Mouse (Mus musculus) B cell, adult 2 months (primary cell): ENCODE data around the gene Abca1.

Source experiments
- DNase-seq, 2 experiments: peaks; one replicate each; pipeline ENCODE4 v3.0.0; 2022

Abca1 gene

GRCm38 (mm10) chr4:53159767-53160166, at the start of gene Abca1:
TSS of gene Abca1 (minus strand) at chr4:53159895.
- peak; percentile 93 to 96 for DNase-seq

GRCm38 (mm10) chr4:53204482-53204881, 44.8 kb upstream of the Abca1 start:
- no peak for DNase-seq

DNA sequence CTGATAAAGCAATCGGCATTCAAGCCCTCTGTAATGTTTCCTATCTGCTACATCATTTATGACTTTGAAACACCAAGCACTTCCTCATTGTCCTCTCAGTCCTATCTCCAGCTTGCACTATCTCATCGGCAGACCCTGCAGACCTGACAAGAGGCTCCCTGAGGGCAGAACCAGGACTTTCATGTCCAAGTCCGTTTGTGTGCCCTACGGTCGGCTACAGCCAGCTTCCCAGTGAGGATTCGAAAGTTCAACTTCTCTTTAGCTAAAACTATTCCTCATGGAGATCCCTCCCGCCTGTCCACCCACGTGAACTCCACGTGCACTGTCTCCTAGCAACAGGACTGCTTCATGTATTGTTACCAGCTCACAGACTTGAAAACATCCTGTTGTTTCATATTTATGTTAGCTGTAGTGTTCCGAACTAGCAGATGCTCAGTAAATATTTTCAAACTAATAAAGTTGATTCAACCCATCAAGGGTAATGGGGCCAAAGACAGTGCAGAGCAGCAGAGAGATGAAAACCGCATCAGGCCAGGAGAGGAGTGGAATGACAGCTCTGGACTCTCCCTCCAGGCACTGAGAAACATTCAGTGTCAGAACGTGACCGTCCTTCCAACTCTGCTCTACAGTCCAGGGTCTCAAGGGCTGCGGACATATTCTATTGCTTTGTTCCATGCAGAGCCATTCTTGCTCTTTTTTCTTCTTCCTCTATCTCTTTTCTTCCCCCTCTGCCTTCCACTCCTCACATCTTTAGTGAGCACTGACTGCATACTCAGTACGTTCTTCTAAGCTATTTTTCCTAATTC, 44.1 kb upstream of the Abca1 start:
- DNase-seq: no peak

DNA sequence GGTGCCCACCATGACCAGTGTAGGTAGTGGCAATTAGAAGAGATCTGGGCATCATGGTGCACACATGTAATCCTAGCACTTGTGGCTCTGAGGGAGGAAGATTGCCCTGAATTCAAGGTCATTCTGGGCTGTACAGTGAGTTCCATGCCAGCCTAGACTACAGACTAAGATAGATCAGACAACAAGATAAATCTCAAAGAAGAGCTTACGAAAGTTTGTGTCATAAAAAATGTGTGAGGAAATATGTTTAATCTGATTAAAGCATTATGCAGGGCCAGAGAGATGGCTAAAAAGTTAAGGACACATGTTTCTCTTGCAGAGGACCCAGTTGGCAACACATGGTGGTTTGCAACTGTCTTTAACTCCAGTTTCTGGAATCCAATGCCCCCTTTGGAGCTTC, 40.6 kb upstream of the Abca1 start:
- no peak for DNase-seq

GRCm38 (mm10) chr4:53197842-53198241, 38.1 kb upstream of the Abca1 start:
- no peak for DNase-seq

- DNase-seq: peak; percentile 86 to 89
Observed at GRCm38 (mm10) chr4:53196058-53196771, 36.5 kb upstream of the Abca1 start.

GRCm38 (mm10) chr4:53187071-53187470, 27.4 kb upstream of the Abca1 start:
- peak in 1 of 2 experiments; percentile 12 for DNase-seq

DNA sequence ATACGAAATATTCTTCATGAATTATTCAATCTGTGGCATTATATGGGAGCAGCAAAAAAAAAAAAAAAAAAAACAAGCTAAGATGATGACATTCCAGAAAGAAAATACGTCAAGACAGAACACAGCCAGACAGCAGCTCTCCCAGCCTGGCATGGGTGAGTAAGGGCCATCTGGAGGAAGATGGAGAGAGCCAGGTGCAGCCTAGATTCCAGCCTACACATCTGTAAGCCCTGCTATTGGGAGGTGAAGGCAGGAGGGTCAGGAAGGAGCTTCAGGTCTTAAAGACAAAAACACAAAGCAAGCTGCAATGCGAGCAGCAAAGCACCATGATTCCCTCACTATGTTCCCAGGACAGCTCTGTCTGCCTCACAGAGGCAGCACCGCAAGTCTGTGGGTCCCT, 26.9 kb upstream of the Abca1 start:
- no peak for DNase-seq

GRCm38 (mm10) chr4:53186141-53186540, 26.4 kb upstream of the Abca1 start:
- no peak for DNase-seq

DNA sequence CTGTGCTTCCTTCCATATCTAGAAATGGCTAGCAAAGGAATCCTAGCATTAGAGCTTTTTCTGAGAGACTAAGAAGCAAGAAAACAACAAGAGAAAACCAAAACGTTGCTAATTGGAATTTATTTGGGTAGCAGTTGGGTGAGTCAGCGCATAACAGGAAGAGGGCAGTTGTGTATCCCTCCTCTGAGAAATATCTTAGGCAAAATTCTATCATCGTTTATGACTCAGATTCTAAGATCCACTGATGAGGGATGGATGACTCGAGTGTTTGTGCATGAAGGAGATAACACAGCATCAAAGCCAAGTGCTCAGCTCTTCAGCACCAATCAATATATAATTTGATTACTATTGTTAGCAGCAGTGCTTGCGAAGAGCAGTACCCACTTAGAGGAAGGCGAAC, 21.8 kb upstream of the Abca1 start:
- DNase-seq: no peak

GRCm38 (mm10) chr4:53179308-53179820, 19.7 kb upstream of the Abca1 start:
- DNase-seq: no peak

GRCm38 (mm10) chr4:53178489-53178888, 18.8 kb upstream of the Abca1 start:
- DNase-seq: no peak

DNA sequence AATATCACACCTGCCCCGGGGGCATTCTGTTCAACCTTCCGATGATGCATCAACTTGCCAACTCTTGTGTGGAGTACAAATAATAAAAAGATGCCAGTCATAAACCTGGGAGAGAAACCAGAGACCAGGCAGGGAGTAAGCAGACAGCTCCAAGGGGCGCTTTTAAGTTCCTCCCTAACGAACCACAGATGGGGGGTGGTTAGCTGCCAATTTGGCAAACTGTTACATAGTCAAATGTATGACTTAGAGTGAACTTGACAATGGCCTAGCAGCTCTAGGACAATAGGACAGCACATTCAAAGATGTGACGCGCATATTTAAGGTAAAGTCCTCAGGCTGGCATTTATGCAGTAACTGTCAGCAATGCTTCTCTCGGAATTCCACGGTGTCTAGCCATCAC, 18.0 kb upstream of the Abca1 start:
- no peak for DNase-seq

- no peak for DNase-seq
Observed at GRCm38 (mm10) chr4:53174906-53175305, 15.2 kb upstream of the Abca1 start.

DNA sequence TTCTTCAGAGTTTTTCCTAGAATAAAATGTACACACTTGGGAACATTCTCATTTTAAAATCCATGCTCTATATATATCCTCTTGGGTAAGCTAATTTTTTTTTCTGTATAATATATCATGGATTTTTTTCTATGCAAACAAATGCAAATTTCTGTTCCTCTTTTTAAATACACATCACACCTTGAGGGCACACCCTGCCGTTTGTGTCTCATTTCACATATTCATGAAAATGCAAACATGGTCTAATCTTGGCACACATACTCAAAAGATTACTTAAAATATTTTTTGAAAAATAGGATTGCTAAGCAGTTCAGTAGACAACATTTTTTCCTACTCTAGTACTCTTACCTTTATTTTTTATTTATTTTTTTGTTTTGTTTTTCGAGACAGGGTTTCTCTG, 10.7 kb upstream of the Abca1 start:
- no peak for DNase-seq

GRCm38 (mm10) chr4:53165231-53165630, 5.5 kb upstream of the Abca1 start:
- no peak for DNase-seq

- DNase-seq: peak; percentile 34 to 49
Observed at GRCm38 (mm10) chr4:53159176-53159575, 519 bp downstream of the Abca1 start.

DNA sequence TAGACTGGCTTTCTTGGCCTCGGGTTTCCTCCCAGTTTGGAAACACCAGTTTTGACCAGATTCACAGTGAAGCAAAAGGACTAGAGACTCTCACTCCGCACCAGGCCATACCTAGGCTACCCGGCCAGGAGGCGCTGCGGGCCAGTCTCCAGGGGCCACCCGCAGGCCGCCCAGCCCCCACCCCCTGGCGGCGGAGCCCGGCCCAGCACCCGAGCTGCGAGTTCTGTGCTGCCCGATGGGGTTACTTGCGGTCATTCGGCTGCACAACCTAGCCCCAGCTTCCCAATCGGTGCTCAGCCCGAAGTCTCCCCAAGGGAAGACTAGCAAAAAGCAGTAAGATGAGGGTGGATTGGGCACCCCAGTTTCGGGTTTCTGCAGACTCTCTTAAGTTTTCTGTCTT, 1.1 kb downstream of the Abca1 start:
- DNase-seq: peak; percentile 97

DNA sequence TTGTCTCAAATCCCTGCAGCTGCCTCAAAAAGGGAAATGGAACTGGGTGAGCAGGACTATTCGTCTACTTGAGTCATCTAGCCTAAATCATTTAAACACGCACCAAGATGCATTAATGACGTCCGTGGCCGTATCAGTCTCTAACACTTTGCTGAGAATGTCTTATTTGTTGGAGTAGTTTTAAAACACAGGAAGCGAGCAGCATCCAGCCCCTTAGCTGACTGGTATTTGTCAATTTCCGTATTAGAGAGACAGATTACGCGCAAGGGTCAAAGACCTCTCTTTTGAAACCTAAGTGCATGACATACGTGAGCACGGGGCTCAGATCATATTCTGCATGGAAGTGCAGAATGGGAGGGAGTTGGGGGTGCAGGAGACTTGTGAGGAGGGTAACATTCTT, 4.2 kb downstream of the Abca1 start:
- peak in 1 of 2 experiments; percentile 15 for DNase-seq

- DNase-seq: no peak
Observed at GRCm38 (mm10) chr4:53153711-53154110, 6.0 kb downstream of the Abca1 start.

GRCm38 (mm10) chr4:53153061-53153460, 6.6 kb downstream of the Abca1 start:
- no peak for DNase-seq

GRCm38 (mm10) chr4:53152655-53153054, 7.0 kb downstream of the Abca1 start:
- no peak for DNase-seq

DNA sequence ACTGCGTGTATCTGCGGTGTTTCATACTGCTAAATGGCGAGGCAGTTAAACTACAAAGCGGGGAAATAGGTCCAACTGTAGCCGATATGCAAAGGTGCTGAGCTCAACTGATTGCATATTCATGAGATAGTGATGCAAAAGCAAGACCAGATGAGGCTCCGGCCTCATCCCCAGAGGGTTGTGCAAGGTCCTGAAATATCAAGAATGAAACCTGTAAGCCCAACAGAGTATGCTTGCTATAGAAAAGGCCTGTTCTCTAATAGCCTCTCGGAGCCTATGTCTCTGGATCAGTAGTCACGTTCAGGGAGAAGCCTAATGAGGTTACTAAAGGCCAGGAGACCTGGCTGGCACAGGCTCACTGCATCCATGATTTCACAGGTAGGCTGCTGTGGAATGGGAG, 9.2 kb downstream of the Abca1 start:
- no peak for DNase-seq

DNA sequence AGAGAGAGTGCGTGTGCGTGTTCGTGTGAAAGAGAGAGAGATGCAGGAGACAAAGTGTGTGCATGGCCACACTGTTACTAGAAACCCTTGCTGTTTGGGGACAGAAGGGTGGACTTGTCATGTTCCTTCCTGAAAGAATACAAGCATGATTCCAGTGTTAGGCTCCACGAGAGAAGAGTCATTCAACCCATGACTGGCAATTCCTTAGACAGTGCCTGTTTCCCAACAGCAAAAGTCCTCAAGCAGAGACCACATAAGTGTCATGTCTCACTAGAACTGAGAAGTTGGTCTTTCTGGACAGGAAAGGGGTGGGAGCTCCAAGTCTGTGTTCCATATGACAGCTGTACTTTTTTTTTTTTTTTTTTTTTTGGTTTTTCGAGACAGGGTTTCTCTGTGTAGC, 10.1 kb downstream of the Abca1 start:
- DNase-seq: no peak
